Mouse (Mus musculus): ENCODE data around the gene Carns1. TPM values are rescaled to one million over a fixed set of nuclear protein-coding genes. Genes with fewer than 3 reads are reported as not detected.
A peak's percentile ranks its signal among the peaks of the same experiment; 100 is the strongest.

Gene Carns1
- polyA plus RNA-seq, 1 experiment, result 2.1 TPM

- Histone ChIP-seq H3ac (ENCODE audit: control insufficient read depth, insufficient read length, low read depth) (no peak overlapping the region), H3K36me3 (ENCODE audit: control insufficient read depth, insufficient read depth) (peaks cover 67% of the 10 kb centered on the region), H3K4me3 (ENCODE audit: insufficient read depth, poor library complexity, severe bottlenecking) (no peak overlapping the region), H3K27me3 (ENCODE audit: control insufficient read depth, insufficient read depth, insufficient read length) (no peaks in the 10 kb centered on the region), H3K79me3 (ENCODE audit: low read depth) (peaks cover 38% of the 10 kb centered on the region), H3K79me2 (ENCODE audit: control insufficient read depth, insufficient read depth) (peaks cover 73% of the 10 kb centered on the region)
- TF ChIP-seq MAX (IDR thresholded peaks at IDR 0.05), result no peak
- no peak for TF ChIP-seq USF1 (IDR thresholded peaks at IDR 0.05; ENCODE audit: low read depth)
- TF ChIP-seq MYOG (IDR thresholded peaks at IDR 0.05; ENCODE audit: control insufficient read depth, extremely low read depth, insufficient read length), result no peak
- no peak for TF ChIP-seq CEBPB (IDR thresholded peaks at IDR 0.05; ENCODE audit: low read depth)
- TF ChIP-seq FOSL1 (IDR thresholded peaks at IDR 0.05; ENCODE audit: insufficient read depth, low read length, poor library complexity, severe bottlenecking), result no peak
- TF ChIP-seq CTCF (IDR thresholded peaks at IDR 0.05; ENCODE audit: control insufficient read depth, insufficient read depth, insufficient read length), result no peak
- TF ChIP-seq MYOD1 (IDR thresholded peaks at IDR 0.05; ENCODE audit: control insufficient read depth, insufficient read length, low read depth), result no peak
These were observed 21.9 kb upstream of the Carns1 start for GRCm38 (mm10) chr19:4197180-4197579.

- Histone ChIP-seq H3K36me3 (ENCODE audit: control insufficient read depth, insufficient read depth) (peaks cover 67% of the 10 kb centered on the region), H3K4me3 (ENCODE audit: insufficient read depth, poor library complexity, severe bottlenecking) (no peak overlapping the region), H3K27me3 (ENCODE audit: control insufficient read depth, insufficient read depth, insufficient read length) (no peaks in the 10 kb centered on the region), H3K79me2 (ENCODE audit: control insufficient read depth, insufficient read depth) (peaks cover 75% of the 10 kb centered on the region), H3ac (ENCODE audit: control insufficient read depth, insufficient read length, low read depth) (no peak overlapping the region), H3K79me3 (ENCODE audit: low read depth) (peaks cover 38% of the 10 kb centered on the region)
- peak; percentile 25 for TF ChIP-seq USF1 (IDR thresholded peaks at IDR 0.05; ENCODE audit: low read depth)
- no peak for TF ChIP-seq CTCF (IDR thresholded peaks at IDR 0.05; ENCODE audit: control insufficient read depth, insufficient read depth, insufficient read length)
These were observed 21.3 kb upstream of the Carns1 start for GRCm38 (mm10) chr19:4196548-4196947.

- H3K4me3 ChIP-seq (ENCODE audit: insufficient read depth, poor library complexity, severe bottlenecking), result no peak overlapping the region
- H3K36me3 ChIP-seq (ENCODE audit: control insufficient read depth, insufficient read depth), result peaks cover 67% of the 10 kb centered on the region
- no peak overlapping the region for H3ac ChIP-seq (ENCODE audit: control insufficient read depth, insufficient read length, low read depth)
- no peak for TF ChIP-seq MYOD1 (IDR thresholded peaks at IDR 0.05; ENCODE audit: control insufficient read depth, insufficient read length, low read depth)
- TF ChIP-seq MAX (IDR thresholded peaks at IDR 0.05), result no peak
- TF ChIP-seq USF1 (IDR thresholded peaks at IDR 0.05; ENCODE audit: low read depth), result no peak
- TF ChIP-seq CTCF (IDR thresholded peaks at IDR 0.05; ENCODE audit: control insufficient read depth, insufficient read depth, insufficient read length), result no peak
- no peak for TF ChIP-seq MYOG (IDR thresholded peaks at IDR 0.05; ENCODE audit: control insufficient read depth, extremely low read depth, insufficient read length)
- no peak for TF ChIP-seq CEBPB (IDR thresholded peaks at IDR 0.05; ENCODE audit: low read depth)
- no peak for TF ChIP-seq FOSL1 (IDR thresholded peaks at IDR 0.05; ENCODE audit: insufficient read depth, low read length, poor library complexity, severe bottlenecking)
- no peaks in the 10 kb centered on the region for H3K27me3 ChIP-seq (ENCODE audit: control insufficient read depth, insufficient read depth, insufficient read length)
- peaks cover 38% of the 10 kb centered on the region for H3K79me3 ChIP-seq (ENCODE audit: low read depth)
- peaks cover 71% of the 10 kb centered on the region for H3K79me2 ChIP-seq (ENCODE audit: control insufficient read depth, insufficient read depth)
These were observed 20.8 kb upstream of the Carns1 start for GRCm38 (mm10) chr19:4196048-4196447.

- no peak overlapping the region for H3K4me3 ChIP-seq (ENCODE audit: insufficient read depth, poor library complexity, severe bottlenecking)
- TF ChIP-seq CTCF (IDR thresholded peaks at IDR 0.05; ENCODE audit: control insufficient read depth, insufficient read depth, insufficient read length) (no peak), FOSL1 (IDR thresholded peaks at IDR 0.05; ENCODE audit: insufficient read depth, low read length, poor library complexity, severe bottlenecking) (no peak)
- H3K27me3 ChIP-seq (ENCODE audit: control insufficient read depth, insufficient read depth, insufficient read length), result no peaks in the 10 kb centered on the region
- H3K79me2 ChIP-seq (ENCODE audit: control insufficient read depth, insufficient read depth), result peaks cover 60% of the 10 kb centered on the region
- H3K79me3 ChIP-seq (ENCODE audit: low read depth), result peaks cover 29% of the 10 kb centered on the region
- H3ac ChIP-seq (ENCODE audit: control insufficient read depth, insufficient read length, low read depth), result no peak overlapping the region
- H3K36me3 ChIP-seq (ENCODE audit: control insufficient read depth, insufficient read depth), result peaks cover 67% of the 10 kb centered on the region
These were observed 19.7 kb upstream of the Carns1 start for GRCm38 (mm10) chr19:4194776-4195650.

- Histone ChIP-seq H3K79me2 (ENCODE audit: control insufficient read depth, insufficient read depth) (peaks cover 52% of the 10 kb centered on the region), H3ac (ENCODE audit: control insufficient read depth, insufficient read length, low read depth) (no peak overlapping the region), H3K36me3 (ENCODE audit: control insufficient read depth, insufficient read depth) (peaks cover 58% of the 10 kb centered on the region), H3K4me3 (ENCODE audit: insufficient read depth, poor library complexity, severe bottlenecking) (no peak overlapping the region), H3K79me3 (ENCODE audit: low read depth) (peaks cover 25% of the 10 kb centered on the region), H3K27me3 (ENCODE audit: control insufficient read depth, insufficient read depth, insufficient read length) (no peaks in the 10 kb centered on the region)
- TF ChIP-seq MYOD1 (IDR thresholded peaks at IDR 0.05; ENCODE audit: control insufficient read depth, insufficient read length, low read depth), result no peak
- no peak for TF ChIP-seq MAX (IDR thresholded peaks at IDR 0.05)
- TF ChIP-seq USF1 (IDR thresholded peaks at IDR 0.05; ENCODE audit: low read depth), result no peak
- TF ChIP-seq MYOG (IDR thresholded peaks at IDR 0.05; ENCODE audit: control insufficient read depth, extremely low read depth, insufficient read length), result no peak
- no peak for TF ChIP-seq FOSL1 (IDR thresholded peaks at IDR 0.05; ENCODE audit: insufficient read depth, low read length, poor library complexity, severe bottlenecking)
- TF ChIP-seq CTCF (IDR thresholded peaks at IDR 0.05; ENCODE audit: control insufficient read depth, insufficient read depth, insufficient read length), result no peak
These were observed 18.9 kb upstream of the Carns1 start for GRCm38 (mm10) chr19:4194021-4194724.
